Mouse (Mus musculus) forebrain, embryonic 15.5 days (tissue): ENCODE data around the gene Ell. TPM values are rescaled to one million over a fixed set of nuclear protein-coding genes. Genes with fewer than 3 reads are reported as not detected.
"Not testable (repeated sequence)": the region's sequence is repeated elsewhere in the genome, so short reads cannot be mapped to it uniquely, and the experiment has no call there.

ENCODE experiments used
- ATAC-seq: fragments of 200-750 bp; cut with Nextera tagmentation; replicated peaks from 2 replicates; pipeline ENCODE4 v1.8.0; 2017; ENCODE audit warnings: mild to moderate bottlenecking, moderate TSS enrichment, moderate library complexity
- H3K27ac ChIP-seq: fragments of 300-500 bp; sonication (generic); replicated peaks from 2 replicates; pipeline ENCODE4 v1.5.1; 2015; ENCODE audit warnings: mild to moderate bottlenecking, inconsistent platforms
- H3K27me3 ChIP-seq: fragments of 300-500 bp; sonication (generic); 2 replicates; pipeline ENCODE4 v1.6.1; 2015; ENCODE audit warnings: inconsistent platforms
- H3K36me3 ChIP-seq: fragments of 300-500 bp; sonication (generic); 2 replicates; pipeline ENCODE4 v1.6.1; 2015; ENCODE audit warnings: mild to moderate bottlenecking, inconsistent platforms
- H3K4me1 ChIP-seq: fragments of 300-500 bp; sonication (generic); 2 replicates; pipeline ENCODE4 v1.6.1; 2015; ENCODE audit warnings: inconsistent platforms
- H3K4me2 ChIP-seq: fragments of 300-500 bp; sonication (generic); replicated peaks from 2 replicates; pipeline ENCODE4 v1.6.1; 2015; ENCODE audit warnings: mild to moderate bottlenecking, inconsistent platforms
- H3K4me3 ChIP-seq: fragments of 300-500 bp; sonication (generic); 2 replicates; pipeline ENCODE4 v1.5.1; 2015; ENCODE audit warnings: mild to moderate bottlenecking, inconsistent platforms
- H3K9ac ChIP-seq: fragments of 300-500 bp; sonication (generic); replicated peaks from 2 replicates; pipeline ENCODE4 v1.6.1; 2015; ENCODE audit warnings: mild to moderate bottlenecking, inconsistent platforms
- H3K9me3 ChIP-seq: fragments of 300-500 bp; sonication (generic); 2 replicates; pipeline ENCODE4 v1.6.1; 2016; ENCODE audit warnings: inconsistent platforms
- WGBS: fragments of 180-500 bp; shearing (Covaris S2); methylation state at CpG from one replicate; pipeline ENCODE4 v1.1.7; 2015; ENCODE audit warnings: mixed read lengths; 5-methylcytosine and 5-hydroxymethylcytosine counted together
- polyA plus RNA-seq: library from polyadenylated mRNA; unstranded; fragments of >200 nt; fragmentation: Nextera tagmentation; extraction: Ambion mirVana; gene quantifications from 2 replicates; pipeline ENCODE4 v1.2.1, GENCODE M21; 2015

Ell gene
- polyA plus RNA-seq, 1 experiment from 2014 or later, result 19.2 TPM

GRCm38 (mm10) chr8:70584606-70585257, 45.5 kb downstream of the Ell start:
- ATAC-seq, result peak; percentile 51; the same call in 1 of the 2 replicates
- Histone ChIP-seq H3K4me2 (no peak overlapping the region), H3K36me3 (peaks cover 62% of the 10 kb centered on the region), H3K4me1 (no peaks in the 10 kb centered on the region), H3K9ac (no peak overlapping the region), H3K4me3 (no peak overlapping the region), H3K27me3 (no peaks in the 10 kb centered on the region), H3K27ac (no peak overlapping the region), H3K9me3 (no peaks in the 10 kb centered on the region)
- 91% methylated on average over 9 of the region's 9 CpGs for WGBS

DNA sequence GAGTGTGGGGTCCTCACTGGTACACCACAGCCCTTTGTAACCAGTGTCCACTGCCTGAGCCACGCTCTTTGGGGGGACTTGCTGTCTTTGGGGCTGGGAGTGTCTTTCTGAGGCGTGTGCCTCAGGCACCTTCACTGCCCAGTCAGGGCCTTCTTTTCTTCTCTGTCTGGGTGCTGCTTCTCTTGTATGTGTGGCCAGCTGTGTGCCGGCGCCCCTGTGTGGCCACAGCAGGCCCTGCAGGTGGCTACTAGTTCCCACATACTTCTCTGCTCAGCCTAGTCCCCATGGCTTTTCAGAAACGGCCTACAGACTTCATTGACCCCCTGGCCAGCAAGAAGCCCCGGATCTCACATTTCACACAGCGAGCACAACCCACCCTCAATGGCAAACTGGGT, 46.0 kb downstream of the Ell start:
- H3K27ac ChIP-seq, result no peak overlapping the region
- H3K9ac ChIP-seq, result no peak overlapping the region
- no peaks in the 10 kb centered on the region for H3K27me3 ChIP-seq
- WGBS, result 41% methylated on average over 7 of the region's 7 CpGs
- H3K4me1 ChIP-seq, result no peaks in the 10 kb centered on the region
- H3K4me2 ChIP-seq, result no peak overlapping the region
- 0 out of 2 replicates have a peak, but pooled peaks have one; percentile 51 for ATAC-seq
- no peaks in the 10 kb centered on the region for H3K9me3 ChIP-seq
- no peak overlapping the region for H3K4me3 ChIP-seq
- H3K36me3 ChIP-seq, result peaks cover 64% of the 10 kb centered on the region

DNA sequence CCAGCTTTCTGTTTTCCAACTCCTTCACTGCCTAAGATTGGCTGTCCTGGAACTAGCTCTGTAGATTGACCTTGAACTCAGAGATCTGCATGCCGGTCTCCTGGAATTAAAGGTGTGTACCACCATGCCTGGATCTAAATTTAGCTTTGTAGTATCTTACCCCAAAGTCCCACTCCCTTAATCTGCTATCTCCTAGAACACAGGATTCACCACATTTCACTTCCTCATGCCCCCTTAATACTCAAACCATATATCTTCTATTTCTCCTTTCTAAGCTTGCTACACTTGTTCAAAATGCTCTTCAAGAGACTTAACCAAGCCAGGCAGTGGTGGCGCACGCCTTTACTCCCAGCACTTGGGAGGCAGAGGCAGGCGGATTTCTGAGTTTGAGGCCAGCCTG, 48.7 kb downstream of the Ell start:
- H3K4me3 ChIP-seq, H3K4me1 ChIP-seq, H3K4me2 ChIP-seq, H3K9me3 ChIP-seq, H3K9ac ChIP-seq, H3K27me3 ChIP-seq, H3K27ac ChIP-seq, ATAC-seq: not testable (repeated sequence)
- H3K36me3 ChIP-seq, result peaks cover 57% of the 10 kb centered on the region
- 95% methylated on average over 4 of the region's 4 CpGs for WGBS

DNA sequence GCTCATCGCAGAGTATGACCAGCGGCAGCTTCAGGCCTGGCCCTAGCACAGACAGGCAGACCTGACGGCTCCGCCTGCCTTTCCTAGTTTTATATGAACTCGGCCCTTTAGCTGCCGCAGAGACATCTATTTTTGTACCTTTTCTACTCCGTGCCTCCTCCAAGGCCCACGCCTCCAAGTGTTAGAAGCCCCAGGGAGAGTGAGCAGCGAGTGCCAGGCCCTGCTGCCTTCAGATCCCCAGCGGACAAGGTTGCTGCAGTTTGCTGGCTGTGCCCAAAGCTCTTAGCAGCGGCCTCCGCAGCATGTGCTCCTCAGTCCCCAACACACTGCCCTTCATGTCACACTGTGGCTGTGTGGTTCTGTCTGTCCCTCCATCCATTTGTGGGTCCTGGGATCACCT, 52.3 kb downstream of the Ell start:
- Histone ChIP-seq H3K9ac (no peak overlapping the region), H3K4me2 (no peak overlapping the region), H3K9me3 (no peaks in the 10 kb centered on the region), H3K4me3 (no peak overlapping the region), H3K4me1 (peaks cover 22% of the 10 kb centered on the region), H3K27me3 (no peaks in the 10 kb centered on the region), H3K27ac (no peak overlapping the region), H3K36me3 (peaks cover 36% of the 10 kb centered on the region)
- 86% methylated on average over 12 of the region's 12 CpGs for WGBS
- ATAC-seq, result no peak

GRCm38 (mm10) chr8:70593173-70593572, 53.9 kb downstream of the Ell start:
- Histone ChIP-seq H3K36me3 (peaks cover 23% of the 10 kb centered on the region; the same call in 1 of the 2 replicates), H3K27me3 (no peaks in the 10 kb centered on the region), H3K4me1 (peaks cover 38% of the 10 kb centered on the region), H3K9me3 (no peaks in the 10 kb centered on the region), H3K27ac (peak overlapping the region; percentile 56; the same call in 1 of the 2 replicates), H3K9ac (no peak overlapping the region), H3K4me3 (no peak overlapping the region), H3K4me2 (no peak overlapping the region)
- ATAC-seq, result no peak
- WGBS, result 49% methylated on average over 8 of the region's 8 CpGs

DNA sequence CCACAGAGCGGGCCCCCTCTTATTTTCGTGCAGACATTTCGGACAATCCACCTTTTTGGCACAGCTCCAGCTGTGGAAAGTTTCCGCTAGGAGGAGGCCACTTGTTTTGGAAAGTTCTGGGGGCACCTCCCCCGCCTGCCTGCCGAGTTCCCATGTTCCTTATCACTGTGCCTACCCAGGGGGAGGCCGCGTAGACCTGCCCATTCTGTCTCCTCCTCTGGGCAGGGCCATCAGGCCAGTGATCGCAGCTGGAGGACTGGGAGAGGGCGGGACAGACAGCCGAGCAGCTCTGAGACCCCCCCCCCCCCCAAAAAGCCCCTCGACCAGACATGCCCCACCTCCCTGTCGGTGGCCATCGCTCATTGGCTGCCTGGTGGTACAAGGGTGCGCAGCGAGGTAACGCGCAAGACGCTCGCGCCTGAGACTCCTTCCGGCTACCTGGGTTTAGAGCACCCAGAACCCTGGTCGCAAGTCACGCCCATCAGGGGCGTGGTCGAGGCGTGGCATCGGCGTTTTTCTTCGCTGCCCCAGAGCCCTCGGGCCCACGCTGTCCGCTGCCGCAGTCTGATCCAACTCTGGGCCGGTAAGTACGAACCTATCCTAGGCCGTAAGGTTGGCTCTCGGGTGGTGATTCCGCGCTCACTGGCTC, 54.8 kb downstream of the Ell start, which contains the start of gene Isyna1:
TSS of gene Isyna1 (plus strand) at position 413 of the 649 bp plus-strand sequence.
- Histone ChIP-seq H3K4me1 (peaks cover 47% of the 10 kb centered on the region), H3K4me2 (peak within 1 kb of the TSS; percentile 99), H3K27me3 (no peaks in the 10 kb centered on the region), H3K4me3 (peak within 1 kb of the TSS; percentile 67), H3K9ac (peak within 1 kb of the TSS; percentile 72), H3K9me3 (no peaks in the 10 kb centered on the region), H3K36me3 (peaks cover 19% of the 10 kb centered on the region; the same call in 1 of the 2 replicates), H3K27ac (peak within 1 kb of the TSS; percentile 56)
- under 1% methylated on average over 39 of the region's 40 CpGs for WGBS
- ATAC-seq, result peak; percentile 78

DNA sequence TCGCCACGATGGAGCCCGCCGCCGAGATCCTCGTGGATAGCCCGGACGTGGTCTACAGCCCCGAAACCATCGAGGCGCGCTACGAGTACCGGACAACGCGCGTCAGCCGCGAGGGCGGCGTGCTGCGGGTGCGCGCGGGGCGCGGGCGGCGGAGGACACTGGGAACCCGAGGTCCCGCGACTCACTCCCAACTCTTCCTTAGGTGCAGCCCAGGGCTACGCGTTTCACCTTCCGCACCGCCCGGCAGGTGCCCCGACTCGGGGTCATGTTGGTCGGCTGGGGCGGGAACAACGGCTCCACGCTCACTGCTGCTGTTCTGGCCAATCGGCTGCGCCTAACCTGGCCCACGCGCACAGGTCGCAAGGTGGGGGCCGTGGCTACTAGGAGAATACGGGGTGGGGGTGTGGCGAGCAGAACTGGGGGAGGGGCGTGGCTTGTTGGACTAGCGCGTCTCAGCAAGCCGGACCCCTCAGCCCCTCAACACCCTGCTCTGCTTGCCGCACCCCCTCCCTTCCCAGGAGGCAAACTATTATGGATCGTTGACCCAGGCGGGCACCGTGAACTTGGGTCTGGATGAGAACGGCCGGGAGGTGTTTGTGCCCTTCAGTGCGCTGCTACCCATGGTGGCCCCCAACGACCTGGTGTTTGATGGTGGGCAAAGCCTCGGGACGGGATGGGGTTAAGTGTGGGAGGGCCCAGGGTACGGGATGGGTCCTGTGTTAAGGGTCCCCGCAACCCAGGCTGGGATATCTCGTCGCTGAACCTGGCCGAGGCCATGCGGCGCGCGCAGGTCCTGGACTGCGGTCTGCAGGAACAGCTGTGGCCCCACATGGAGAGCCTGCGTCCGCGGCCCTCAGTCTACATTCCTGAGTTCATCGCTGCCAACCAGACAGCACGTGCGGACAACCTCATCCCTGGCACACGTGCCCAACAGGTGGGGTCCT, 55.6 kb downstream of the Ell start:
- 9% methylated on average over 82 of the region's 82 CpGs for WGBS
- H3K27ac ChIP-seq, result peak overlapping the region; percentile 56

GRCm38 (mm10) chr8:70595811-70596210, 56.6 kb downstream of the Ell start:
- Histone ChIP-seq H3K9ac (no peak overlapping the region), H3K4me3 (0 out of 2 replicates have a peak overlapping the region, but pooled peaks have one; percentile 67), H3K36me3 (peaks cover 3% of the 10 kb centered on the region; the same call in 1 of the 2 replicates), H3K27ac (no peak overlapping the region), H3K9me3 (no peaks in the 10 kb centered on the region), H3K4me2 (0 out of 2 replicates have a peak overlapping the region, but pooled peaks have one; percentile 99), H3K4me1 (peaks cover 58% of the 10 kb centered on the region), H3K27me3 (no peaks in the 10 kb centered on the region)
- WGBS, result 94% methylated on average over 12 of the region's 12 CpGs
- ATAC-seq, result no peak

More for the DNA sequence above, 55.6 kb downstream of the Ell start:
- H3K4me3 ChIP-seq, result peak overlapping the region; percentile 67
- peak overlapping the region; percentile 72 for H3K9ac ChIP-seq
- H3K4me1 ChIP-seq, result peaks cover 49% of the 10 kb centered on the region
- H3K9me3 ChIP-seq, result no peaks in the 10 kb centered on the region
- 0 out of 2 replicates have a peak, but pooled peaks have one; percentile 0 for ATAC-seq
- H3K27me3 ChIP-seq, result no peaks in the 10 kb centered on the region
- H3K4me2 ChIP-seq, result peak overlapping the region; percentile 99
- H3K36me3 ChIP-seq, result peaks cover 11% of the 10 kb centered on the region; the same call in 1 of the 2 replicates

DNA sequence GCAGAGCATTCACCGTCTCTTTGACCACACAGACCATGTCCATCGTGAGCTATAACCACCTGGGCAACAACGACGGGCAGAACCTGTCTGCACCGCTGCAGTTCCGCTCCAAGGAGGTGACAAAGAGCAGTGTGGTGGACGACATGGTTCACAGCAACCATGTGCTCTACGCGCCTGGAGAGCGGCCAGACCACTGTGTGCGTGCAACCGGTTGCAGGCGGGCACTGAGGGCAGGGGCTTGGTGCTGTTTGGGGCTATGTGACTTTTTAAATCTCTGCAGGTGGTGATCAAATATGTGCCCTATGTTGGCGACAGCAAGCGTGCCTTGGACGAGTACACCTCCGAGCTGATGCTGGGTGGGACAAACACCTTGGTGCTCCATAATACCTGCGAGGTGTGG, 57.0 kb downstream of the Ell start:
- WGBS, result 93% methylated on average over 18 of the region's 18 CpGs
- peaks cover 62% of the 10 kb centered on the region for H3K4me1 ChIP-seq

GRCm38 (mm10) chr8:70596775-70597416, 57.6 kb downstream of the Ell start:
- H3K36me3 ChIP-seq, result 0 out of 2 replicates have a peak, but pooled peaks cover 2% of the 10 kb centered on the region
- 78% methylated on average over 17 of the region's 17 CpGs for WGBS
- H3K4me1 ChIP-seq, result peaks cover 68% of the 10 kb centered on the region
- ATAC-seq, result no peak
- peak overlapping the region; percentile 90 for H3K4me2 ChIP-seq
- H3K27me3 ChIP-seq, result no peaks in the 10 kb centered on the region
- peak overlapping the region; percentile 66; the same call in 1 of the 2 replicates for H3K9ac ChIP-seq
- H3K4me3 ChIP-seq, result peak overlapping the region; percentile 49; the same call in 1 of the 2 replicates
- no peak overlapping the region for H3K27ac ChIP-seq
- no peaks in the 10 kb centered on the region for H3K9me3 ChIP-seq

More for the DNA sequence above, 57.0 kb downstream of the Ell start:
- no peak overlapping the region for H3K27ac ChIP-seq
- no peaks in the 10 kb centered on the region for H3K9me3 ChIP-seq
- 0 out of 2 replicates have a peak, but pooled peaks cover 2% of the 10 kb centered on the region for H3K36me3 ChIP-seq
- H3K27me3 ChIP-seq, result no peaks in the 10 kb centered on the region
- no peak overlapping the region for H3K9ac ChIP-seq
- H3K4me3 ChIP-seq, result no peak overlapping the region
- no peak for ATAC-seq
- no peak overlapping the region for H3K4me2 ChIP-seq
